Mouse (Mus musculus) urinary bladder, postnatal 14 days (tissue): ENCODE results near the gene Sytl3.
"Not testable (repeated sequence)": the region's sequence is repeated elsewhere in the genome, so short reads cannot be mapped to it uniquely, and the experiment has no call there.

Experiments used
- DNase-seq: peaks from one replicate; pipeline ENCODE4 v3.0.0; 2021; ENCODE audit warnings: low spot score

Gene Sytl3

DNA sequence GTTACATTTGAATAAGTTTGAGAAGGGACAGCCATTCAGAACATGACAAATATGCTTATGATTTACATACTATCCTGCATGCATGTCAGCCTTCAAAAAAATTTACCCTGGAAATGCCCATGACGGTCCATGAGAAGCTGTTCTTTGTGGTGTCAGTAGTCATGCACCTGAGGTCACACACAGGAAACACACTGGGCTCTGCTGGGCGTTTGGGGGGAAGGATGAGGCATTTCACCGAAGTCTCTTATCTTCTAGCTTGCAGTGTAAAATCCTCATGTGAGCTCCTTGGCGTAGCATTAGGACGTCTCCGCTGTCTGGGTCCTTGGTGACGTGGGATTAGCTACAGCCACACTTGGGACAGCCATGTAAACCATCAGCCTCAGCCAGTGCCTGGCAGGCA, at the start of gene Sytl3:
Gene Sytl3, plus strand, starts transcription at position 293 of the 400 bp plus-strand sequence.
- DNase-seq: not testable (repeated sequence)

GRCm38 (mm10) chr17:6613524-6613923, 45.4 kb upstream of the Sytl3 start:
- not testable (repeated sequence) for DNase-seq

DNA sequence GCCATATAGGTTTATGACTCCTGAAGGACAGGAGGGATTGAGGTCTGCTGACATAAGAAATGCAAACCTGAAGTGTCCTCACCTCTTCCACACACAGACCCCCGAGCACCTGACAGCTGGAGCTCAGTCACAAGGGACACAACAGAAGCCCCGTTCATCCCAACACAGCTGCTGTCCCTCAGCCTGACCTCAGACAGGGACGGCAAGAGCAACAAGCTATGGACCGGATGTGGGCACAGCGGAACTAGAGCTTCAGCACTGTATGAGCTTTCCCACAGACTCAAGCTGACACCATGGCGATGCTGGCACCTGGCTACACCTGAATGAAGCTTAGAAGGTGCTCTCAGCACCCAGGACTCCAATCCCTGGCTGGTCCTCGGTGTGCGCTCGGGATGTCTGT, 44.6 kb upstream of the Sytl3 start:
- not testable (repeated sequence) for DNase-seq

GRCm38 (mm10) chr17:6616731-6617130, 42.2 kb upstream of the Sytl3 start:
- not testable (repeated sequence) for DNase-seq

DNA sequence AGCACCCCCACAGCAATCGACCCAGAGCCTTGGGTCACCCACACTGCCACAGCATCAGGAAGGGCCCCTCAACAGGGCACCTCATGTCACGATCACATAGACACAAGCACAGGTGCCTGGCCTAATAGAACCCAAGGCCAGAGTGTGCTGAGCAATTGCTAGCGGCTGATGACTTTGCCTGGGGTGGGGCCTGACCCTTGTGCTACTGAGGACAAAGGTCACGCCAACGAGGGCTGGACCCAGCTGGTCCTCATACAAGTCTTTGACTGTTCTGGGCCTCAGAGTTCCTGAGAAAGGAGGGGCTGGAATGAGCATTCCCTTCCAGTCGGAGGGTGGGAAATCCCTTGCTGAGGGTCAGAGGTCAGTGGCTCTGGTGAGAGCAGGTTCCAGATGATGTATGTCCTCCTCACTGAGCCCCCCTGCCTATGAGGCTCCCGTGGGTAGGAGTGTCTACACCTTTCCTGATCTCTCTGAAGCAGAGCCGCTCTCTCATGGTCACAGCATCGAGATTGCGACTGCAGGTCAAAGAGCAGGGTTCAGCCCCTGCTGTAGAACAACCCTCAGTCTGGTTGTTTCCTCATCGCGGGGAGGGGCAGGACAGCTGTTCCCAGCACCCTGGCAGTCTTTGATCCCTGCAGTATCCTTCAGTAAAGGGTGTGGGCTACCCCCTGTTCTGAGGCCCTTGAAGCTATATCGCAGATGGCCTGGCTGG, 41.0 kb upstream of the Sytl3 start:
- not testable (repeated sequence) for DNase-seq

DNA sequence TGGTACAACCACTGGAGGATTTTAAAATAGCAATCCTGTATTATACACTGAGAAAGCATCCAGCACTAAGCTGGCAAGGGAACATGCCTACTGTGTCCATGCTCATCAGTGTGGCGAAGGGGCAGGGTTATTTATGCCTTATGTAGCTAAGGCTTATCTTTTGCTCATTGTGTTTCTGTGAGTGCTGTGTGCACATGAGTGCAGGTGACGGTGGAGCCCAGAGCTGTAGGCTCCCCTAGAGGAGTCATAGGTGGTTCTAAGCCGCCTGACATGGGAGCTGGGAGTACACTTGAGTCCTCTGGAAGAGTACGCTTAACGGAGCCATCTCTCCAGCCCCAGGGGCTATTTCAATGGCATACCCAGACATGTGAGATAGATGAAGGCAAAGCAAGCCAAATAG, 39.6 kb upstream of the Sytl3 start:
- DNase-seq: not testable (repeated sequence)

DNA sequence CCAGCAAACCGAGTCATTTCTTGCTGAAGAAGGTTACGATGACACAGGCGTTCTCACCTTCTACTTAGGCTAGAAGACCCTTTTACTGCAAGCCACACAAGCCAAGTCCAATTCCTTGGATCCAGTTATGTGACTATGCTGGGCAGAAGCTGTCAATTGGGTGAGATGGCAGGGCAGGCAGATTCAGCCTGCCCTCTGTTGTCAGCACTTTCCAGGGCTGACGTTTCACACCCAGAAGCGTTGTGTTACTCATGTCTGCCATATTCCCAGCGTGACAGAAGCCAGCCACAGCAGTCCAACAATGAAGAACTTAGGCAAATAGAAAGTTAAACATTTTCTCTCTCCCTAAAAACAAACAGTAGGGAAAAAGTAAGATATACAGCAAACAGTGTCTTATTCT, 38.9 kb upstream of the Sytl3 start:
- not testable (repeated sequence) for DNase-seq

DNA sequence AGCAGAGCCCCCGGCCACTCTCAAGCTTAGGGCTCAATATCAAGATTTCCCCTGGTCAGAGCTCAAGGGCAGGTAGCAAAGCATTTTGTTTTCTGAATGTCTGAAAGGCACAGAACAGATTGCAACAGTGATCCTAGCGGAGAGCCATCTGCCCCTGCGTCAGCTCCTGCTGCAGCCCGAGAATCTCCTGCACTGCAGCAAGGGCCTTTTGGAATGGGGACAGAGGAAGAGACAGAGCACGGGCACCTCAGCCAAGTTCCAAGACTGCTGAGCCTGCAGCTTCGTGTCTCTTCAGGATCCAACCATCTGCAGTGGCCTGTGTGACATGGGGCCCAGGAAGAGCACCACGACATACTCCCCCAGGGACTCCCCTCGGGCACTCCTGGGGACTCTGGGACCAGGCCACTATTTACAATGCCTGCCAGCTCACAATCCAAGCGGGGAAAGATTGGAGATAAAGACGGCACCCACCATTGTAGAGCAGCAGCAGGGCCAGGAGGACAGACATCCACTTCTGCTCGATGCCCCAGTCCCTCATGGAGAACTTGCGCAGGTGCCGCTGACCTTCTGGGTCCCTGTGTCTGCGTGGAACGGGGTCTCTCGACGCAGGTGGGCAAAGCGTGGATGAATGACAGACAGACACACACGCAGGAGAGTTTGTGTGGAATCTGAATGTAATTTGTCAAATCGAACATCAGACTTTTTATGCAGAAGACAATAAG, 38.0 kb upstream of the Sytl3 start:
- DNase-seq: not testable (repeated sequence)

DNA sequence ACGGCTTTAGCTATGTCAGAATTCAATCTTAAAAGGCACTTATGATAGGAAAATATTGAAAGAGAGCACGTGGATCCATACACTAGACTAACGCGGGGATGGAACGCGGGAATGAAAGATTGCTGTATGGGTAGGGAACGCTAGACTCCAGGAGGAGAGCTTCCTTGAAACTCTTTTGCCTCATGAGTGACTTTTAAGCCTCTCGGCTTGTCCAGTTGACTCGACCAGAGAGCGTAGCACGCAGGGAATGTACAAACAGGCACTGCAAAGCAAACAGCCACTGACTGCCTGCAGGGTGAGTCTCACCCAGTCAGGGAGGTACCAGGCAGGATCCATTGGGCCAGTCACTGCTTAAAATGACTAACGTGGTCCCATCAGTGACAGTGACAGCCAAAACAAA, 36.9 kb upstream of the Sytl3 start:
- not testable (repeated sequence) for DNase-seq

GRCm38 (mm10) chr17:6624926-6625558, 33.9 kb upstream of the Sytl3 start:
- DNase-seq: not testable (repeated sequence)

GRCm38 (mm10) chr17:6630398-6630797, 28.5 kb upstream of the Sytl3 start:
- peak; percentile 48 for DNase-seq

DNA sequence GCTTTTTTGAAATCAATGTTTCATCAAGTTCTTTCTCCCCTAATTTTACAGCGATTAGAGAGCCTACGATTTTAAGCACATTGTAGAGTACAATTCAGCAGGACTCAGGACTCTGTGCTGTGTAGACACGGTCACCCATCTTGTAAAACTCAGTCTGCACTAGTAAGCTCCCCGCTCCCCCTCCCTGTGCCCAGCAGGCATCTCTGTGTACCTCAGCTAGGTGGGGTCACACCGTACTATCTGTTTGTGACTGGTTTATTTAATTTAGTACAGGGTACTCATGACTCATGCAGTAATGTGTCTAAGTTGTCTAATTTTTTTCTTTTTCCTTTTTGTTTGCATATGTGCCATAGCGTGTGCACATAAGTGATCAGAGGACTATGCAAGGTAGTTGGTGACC, 26.0 kb upstream of the Sytl3 start:
- not testable (repeated sequence) for DNase-seq

- DNase-seq: not testable (repeated sequence)
These were observed 23.1 kb upstream of the Sytl3 start for GRCm38 (mm10) chr17:6635781-6636180.

- DNase-seq: no peak
These were observed 22.0 kb upstream of the Sytl3 start for GRCm38 (mm10) chr17:6636861-6637260.

DNA sequence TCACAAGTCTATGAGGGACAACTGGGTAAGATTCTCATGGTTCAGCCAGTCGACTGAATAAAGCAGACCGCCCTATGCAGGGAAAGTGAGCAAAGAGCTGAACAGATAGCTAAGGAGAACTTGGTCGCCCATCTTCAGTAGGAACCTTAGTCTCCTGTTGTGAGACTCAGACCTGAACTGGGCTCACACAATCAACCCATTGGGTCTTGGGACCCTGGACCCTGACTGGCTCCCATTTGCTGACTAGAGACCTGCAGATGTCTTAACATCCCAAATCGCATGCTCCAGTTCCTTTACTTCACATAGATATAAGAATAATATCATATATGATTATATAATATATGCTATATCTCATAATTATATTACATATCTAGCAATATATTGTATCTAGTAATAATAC, 21.5 kb upstream of the Sytl3 start:
- DNase-seq: not testable (repeated sequence)

DNA sequence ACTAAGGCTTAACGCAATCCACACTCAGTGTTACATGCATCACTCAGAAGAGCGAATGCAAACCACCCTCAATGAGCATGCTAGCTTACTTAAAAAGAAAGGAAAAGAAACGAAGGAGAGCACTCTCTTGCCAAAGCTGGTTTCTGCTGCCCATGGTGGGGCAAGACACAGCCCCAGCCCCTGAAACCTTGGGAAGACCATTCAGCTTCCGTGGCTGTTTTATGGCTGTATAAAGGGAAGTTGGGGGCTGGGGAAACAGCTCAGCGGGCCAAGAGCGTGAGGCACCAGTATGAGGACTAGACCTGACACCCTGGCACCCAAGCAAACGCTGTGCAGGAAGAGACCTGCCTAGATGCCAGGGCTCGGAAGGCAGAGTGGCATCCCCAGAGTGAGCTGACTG, 20.4 kb upstream of the Sytl3 start:
- not testable (repeated sequence) for DNase-seq

GRCm38 (mm10) chr17:6639486-6639885, 19.4 kb upstream of the Sytl3 start:
- DNase-seq: not testable (repeated sequence)

DNA sequence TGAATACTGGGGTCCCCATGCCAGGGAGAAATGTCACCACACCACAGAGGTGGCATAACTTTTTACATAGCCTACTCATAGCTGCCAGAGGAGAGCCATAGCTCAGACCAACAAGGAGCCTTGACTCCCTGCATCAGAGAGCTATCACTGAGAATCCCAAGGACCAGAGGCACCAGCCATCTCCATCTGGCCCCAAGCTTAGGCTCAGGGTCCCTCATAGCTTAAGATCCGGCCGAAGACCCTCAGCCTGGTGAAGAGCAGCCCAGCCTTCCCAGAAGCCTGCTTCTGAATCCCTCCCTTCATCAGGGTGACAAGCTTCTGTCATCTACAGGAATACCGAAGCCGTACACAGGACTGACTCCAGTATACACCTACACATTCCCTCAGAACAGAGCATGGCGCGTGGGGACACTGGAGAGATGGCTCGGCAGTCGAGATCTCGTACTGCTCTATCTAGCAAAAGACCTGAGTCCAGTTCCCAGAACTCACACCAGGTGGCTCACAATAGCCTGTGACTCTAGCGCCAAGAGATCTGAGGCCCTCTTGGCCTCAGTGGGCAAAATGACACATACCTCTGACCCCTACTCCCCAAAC, 18.8 kb upstream of the Sytl3 start:
- DNase-seq: not testable (repeated sequence)

DNA sequence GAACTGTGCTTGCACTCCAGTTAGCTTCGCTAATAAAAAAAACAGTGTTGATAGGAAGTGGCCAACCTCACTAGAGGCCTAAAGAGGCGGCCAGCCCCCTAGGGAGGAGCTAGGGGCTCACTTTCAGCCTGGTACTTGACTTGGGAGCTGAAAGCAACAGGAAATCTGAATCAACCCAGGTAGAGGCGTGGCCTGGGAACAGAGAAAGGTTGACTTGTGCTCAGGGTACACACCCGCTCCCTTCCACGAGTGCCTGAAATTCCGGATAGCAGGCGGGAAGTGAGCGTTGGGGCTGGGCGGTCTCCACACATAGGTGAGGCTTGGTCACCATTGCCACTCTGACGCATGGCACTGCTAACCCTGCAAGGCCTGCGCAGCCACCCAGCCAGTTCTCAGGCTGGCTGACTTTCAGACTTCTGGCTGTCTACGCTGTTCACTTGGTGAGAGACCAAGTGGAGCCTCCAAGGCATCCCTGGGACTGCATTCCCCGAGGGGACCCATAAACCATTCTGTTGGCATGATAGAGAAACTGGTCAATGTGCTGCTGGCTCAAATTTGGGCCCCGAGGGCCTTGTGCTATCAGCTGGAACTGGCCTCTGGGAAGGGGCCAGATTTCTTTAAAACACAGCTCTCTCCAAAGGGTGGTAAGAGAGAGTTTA, 18.0 kb upstream of the Sytl3 start:
- DNase-seq: peak; percentile 73

DNA sequence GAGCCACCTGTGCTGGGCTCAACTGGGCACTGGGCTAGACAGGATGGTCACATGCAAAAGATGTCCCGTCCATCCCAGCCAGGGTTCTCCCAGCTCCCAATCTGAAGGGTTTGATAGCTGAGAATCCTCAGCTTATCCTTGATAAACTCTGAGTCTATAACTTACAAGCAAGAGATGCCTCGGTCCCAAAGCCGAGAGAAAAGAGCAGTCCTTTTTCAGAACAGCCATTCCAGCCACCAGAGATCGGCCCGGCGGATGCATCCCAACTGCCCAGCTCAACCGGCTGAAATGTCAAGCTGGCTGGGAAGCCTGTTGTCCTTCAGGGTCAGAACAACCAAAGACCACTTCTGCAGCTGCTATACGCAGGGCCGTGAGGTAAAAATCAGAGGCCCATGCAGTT, 14.7 kb upstream of the Sytl3 start:
- not testable (repeated sequence) for DNase-seq

- DNase-seq: not testable (repeated sequence)
These were observed 14.2 kb upstream of the Sytl3 start for GRCm38 (mm10) chr17:6644673-6645072.

GRCm38 (mm10) chr17:6645668-6646067, 13.2 kb upstream of the Sytl3 start:
- not testable (repeated sequence) for DNase-seq
